Mouse (Mus musculus) G1E-ER4 (cell line): ENCODE results near the gene Farp1. TPM values are rescaled to one million over a fixed set of nuclear protein-coding genes. Genes with fewer than 3 reads are reported as not detected.

Experiments used
- GATA1 ChIP-seq: IDR thresholded peaks from one replicate; pipeline ENCODE4 v1.8.0; 2012; ENCODE audit warnings: low read length, inconsistent platforms
- polyA plus RNA-seq: library from polyadenylated mRNA; stranded (reverse); fragments of >175 nt; gene quantifications from 2 replicates; pipeline ENCODE4 v1.2.3, GENCODE M21; 2012

The Farp1 gene
- polyA plus RNA-seq, 1 experiment: 0.09 TPM

DNA sequence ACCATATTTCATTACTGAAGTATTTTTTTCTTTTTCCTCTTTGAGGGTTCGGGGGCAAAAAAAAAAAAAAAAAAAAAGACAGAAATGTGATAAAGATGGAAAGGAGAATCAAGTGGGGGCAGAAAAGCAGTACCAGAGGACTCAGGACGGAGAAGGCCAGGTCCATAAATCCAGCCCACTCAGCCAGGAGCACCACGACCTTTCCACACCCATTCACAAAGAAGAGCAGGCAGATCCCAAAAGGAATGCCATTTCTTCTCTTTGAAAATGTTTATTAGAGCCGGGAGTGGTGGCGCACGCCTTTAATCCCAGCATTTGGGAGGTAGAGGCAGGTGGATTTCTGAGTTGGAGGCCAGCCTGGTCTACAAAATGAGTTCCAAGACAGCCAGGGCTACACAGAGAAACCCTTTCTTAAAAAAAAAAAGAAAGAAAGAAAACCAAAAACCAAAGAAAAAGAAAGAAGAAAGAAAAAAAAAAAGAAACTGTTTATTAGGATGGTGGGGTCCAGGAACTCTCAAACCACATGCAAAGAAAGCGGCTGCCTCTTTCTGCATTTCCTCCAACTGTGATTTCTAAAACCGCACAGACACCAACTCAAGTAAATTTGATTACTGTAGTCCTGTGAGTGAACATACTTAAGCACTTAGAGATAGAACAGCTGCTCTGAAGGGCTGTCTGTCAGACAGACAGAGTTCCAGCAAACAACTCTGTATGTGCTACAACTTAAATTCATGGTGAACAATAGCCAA lies 270.5 kb downstream of the Farp1 start:
- no peak for TF ChIP-seq GATA1

- no peak for TF ChIP-seq GATA1
These were observed 274.9 kb downstream of the Farp1 start for GRCm38 (mm10) chr14:121309909-121310308.

GRCm38 (mm10) chr14:121310325-121311080 lies 275.5 kb downstream of the Farp1 start:
- no peak for TF ChIP-seq GATA1

DNA sequence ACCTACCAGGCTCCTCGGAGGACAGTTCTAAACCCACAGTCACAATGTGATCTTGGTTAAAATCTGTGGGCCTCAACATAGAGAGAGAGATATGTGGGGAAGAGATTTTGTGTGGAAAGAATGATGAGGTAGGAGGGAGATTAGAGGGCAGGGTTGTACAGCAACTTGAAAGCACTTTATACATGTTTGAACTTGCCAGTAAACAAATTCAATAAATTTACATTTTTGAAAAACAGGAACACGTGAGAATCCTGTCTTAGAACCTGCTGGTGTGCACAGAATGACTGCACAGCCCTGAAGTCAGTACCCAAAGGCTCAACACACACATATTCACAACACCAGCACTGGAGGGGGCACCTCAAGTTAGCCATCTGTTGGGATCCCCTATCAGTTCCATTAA lies 276.1 kb downstream of the Farp1 start:
- TF ChIP-seq GATA1: no peak

- no peak for TF ChIP-seq GATA1
These were observed 278.3 kb downstream of the Farp1 start for GRCm38 (mm10) chr14:121313283-121313682.

DNA sequence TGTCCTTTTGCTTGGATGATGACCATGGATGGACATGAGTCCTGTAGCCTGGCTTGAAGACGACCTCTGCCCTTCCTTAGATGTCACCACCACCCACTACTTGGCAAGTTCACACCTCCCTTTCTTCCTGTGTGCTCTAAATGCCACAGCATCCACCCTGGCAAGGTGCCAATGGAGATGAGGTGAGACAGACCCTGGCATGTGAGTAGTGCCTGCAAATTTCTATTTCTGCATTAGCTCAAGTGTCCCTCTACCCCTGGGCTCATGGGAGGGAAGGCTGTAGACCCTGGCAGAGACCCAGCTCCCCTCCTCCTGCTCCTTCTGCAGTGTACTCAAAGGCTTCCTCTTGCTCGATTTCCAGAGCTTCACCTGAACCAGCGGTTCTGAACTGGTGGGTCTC lies 279.9 kb downstream of the Farp1 start:
- TF ChIP-seq GATA1: no peak

GRCm38 (mm10) chr14:121316136-121316535 lies 281.1 kb downstream of the Farp1 start:
- TF ChIP-seq GATA1: no peak

- no peak for TF ChIP-seq GATA1
These were observed 281.8 kb downstream of the Farp1 start for GRCm38 (mm10) chr14:121316631-121317311.

- no peak for TF ChIP-seq GATA1
These were observed 282.3 kb downstream of the Farp1 start for GRCm38 (mm10) chr14:121317312-121317671.

- TF ChIP-seq GATA1: no peak
These were observed 283.4 kb downstream of the Farp1 start for GRCm38 (mm10) chr14:121318382-121318781.

- no peak for TF ChIP-seq GATA1
These were observed 287.1 kb downstream of the Farp1 start for GRCm38 (mm10) chr14:121322150-121322549.

DNA sequence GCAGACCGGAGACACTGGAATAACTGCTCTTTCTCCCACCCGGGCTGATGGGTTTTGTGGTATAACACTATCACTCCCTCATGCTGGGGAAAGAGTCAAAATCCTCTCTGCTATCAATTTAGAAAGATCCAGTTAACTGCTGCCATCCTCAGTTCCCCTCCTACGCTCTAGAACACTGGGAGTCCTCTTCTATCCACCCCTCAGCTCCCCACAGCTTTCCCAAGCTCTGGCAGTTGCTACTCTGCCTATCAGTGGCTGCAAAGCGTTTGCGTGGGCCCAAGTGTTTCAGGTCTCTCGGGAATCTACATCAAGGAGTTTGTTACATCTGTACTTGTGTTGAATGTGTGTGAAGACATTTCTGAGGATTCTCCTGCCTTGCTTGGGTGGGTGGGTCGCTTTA lies 287.6 kb downstream of the Farp1 start:
- no peak for TF ChIP-seq GATA1

DNA sequence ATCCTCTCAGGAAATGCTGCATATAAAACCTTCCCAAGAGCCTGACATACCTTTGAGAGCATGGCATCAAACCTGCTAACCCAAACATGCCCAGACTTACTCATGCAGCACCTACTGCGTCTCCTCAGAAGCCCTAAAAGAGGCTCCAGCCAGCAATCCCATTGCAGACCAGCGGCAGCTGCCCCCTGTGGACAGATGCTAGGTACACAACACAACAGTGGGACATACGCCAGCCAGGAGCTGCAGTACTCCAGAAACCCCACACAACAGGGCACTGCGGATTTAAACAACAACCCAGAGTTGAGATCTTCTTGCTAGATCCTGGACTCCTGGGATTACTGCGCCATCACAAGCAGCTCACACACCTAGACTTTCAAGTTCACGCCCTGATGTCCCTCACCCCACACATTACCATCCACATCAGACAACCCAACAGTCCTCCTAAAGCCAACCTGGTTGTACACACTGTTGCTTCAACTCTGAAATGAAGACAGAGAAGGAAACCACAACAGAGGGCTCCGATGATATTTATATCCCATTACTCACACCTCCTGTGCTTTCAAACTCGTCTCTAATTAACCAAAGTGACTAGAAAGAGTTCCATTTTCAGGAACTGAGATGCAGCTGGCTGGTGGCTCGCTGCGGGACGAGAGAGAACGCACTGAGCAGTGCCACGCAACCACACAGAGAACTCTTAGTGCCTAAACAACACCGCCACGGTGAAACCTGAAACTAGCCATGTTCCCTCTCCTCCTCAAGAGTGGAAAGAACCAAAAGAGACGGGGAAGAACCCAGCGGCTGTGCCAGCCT lies 289.7 kb downstream of the Farp1 start:
- no peak for TF ChIP-seq GATA1

DNA sequence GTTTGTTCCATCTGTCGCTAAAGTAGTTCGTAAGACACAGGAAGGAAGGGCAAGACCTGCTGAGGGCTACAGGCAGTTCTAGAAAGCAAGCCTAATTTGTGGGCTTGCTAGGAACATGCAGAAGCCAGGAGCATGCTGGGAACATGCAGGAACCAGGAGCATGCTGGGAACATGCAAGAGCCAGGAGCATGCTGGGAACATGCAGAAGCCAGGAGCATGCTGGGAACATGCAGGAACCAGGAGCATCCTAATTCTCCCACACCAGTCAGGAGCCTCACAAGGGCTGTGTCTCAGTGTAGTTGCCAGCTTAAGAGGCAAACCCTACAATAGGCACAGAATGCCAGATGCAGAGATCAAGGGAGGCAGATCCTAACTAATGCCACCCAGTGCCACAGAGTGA lies 291.4 kb downstream of the Farp1 start:
- TF ChIP-seq GATA1: no peak

GRCm38 (mm10) chr14:121328878-121329277 lies 293.9 kb downstream of the Farp1 start:
- no peak for TF ChIP-seq GATA1
